13 mouse cellular contexts compared by ENCODE assay signal in genomic region chr17:86622862-86623261, GRCm38 (mm10).
"Had no signal": no experiment of that assay in that cellular context is flagged by ENCODE, and none has a peak within 500 bp of the region (broad histone marks: within the 10 kb centered on the region; RNA-seq: fewer than 3 reads in every experiment).

No protein-coding gene starts in this region.

- H3K36me3 ChIP-seq: intestine, embryonic 15.5 days; liver, embryonic 12.5 days; midbrain, embryonic 12.5 days; stomach, embryonic 15.5 days had no signal

- DNase-seq: kidney, adult 18-20 months; kidney, postnatal 14 days; left cerebral cortex, postnatal 4 days; lung, embryonic 14.5 days; lung, postnatal 10 days; lung, postnatal 4 days; right cerebral cortex, postnatal 14 days; thymus, postnatal 36 days had no signal

- H3K4me2 ChIP-seq: intestine, embryonic 15.5 days; limb, embryonic 15.5 days; liver, embryonic 12.5 days; lung, embryonic 14.5 days; midbrain, embryonic 12.5 days; stomach, embryonic 15.5 days had no signal

- H3K4me1 ChIP-seq: liver, embryonic 12.5 days had no signal

- ATAC-seq: intestine, embryonic 15.5 days; liver, embryonic 12.5 days had no signal

- H3K4me3 ChIP-seq: intestine, embryonic 15.5 days; limb, embryonic 15.5 days; liver, embryonic 12.5 days; midbrain, embryonic 12.5 days; stomach, embryonic 15.5 days had no signal

- H3K9ac ChIP-seq: intestine, embryonic 15.5 days; limb, embryonic 15.5 days; liver, embryonic 12.5 days; lung, embryonic 14.5 days; midbrain, embryonic 12.5 days; stomach, embryonic 15.5 days had no signal

- H3K9me3 ChIP-seq: intestine, embryonic 15.5 days; limb, embryonic 15.5 days; liver, embryonic 12.5 days; midbrain, embryonic 12.5 days; stomach, embryonic 15.5 days had no signal

- H3K27ac ChIP-seq: intestine, embryonic 15.5 days; limb, embryonic 15.5 days; liver, embryonic 12.5 days; midbrain, embryonic 12.5 days; stomach, embryonic 15.5 days had no signal

- H3K27me3 ChIP-seq: intestine, embryonic 15.5 days; limb, embryonic 15.5 days; liver, embryonic 12.5 days; midbrain, embryonic 12.5 days; stomach, embryonic 15.5 days had no signal
